Mouse (Mus musculus) ES-Bruce4 (cell line): ENCODE measurements around the gene Spef1.

ENCODE experiments used
- CTCF ChIP-seq: IDR thresholded peaks from one replicate; pipeline ENCODE4 v1.8.1; 2011; ENCODE audit warnings: low read depth, low read length
- EP300 ChIP-seq: IDR thresholded peaks from 2 replicates; pipeline ENCODE4 v1.6.1; 2011; ENCODE audit warnings: low read depth, low read length; ENCODE audit not compliant: insufficient read depth
- POLR2A ChIP-seq: IDR thresholded peaks from one replicate; pipeline ENCODE4 v1.8.1; 2011; ENCODE audit warnings: low read length; ENCODE audit not compliant: insufficient read depth

- TF ChIP-seq CTCF = no peak
- no peak for TF ChIP-seq EP300
- TF ChIP-seq POLR2A = no peak
Measured at GRCm38 (mm10) chr2:131189521-131190309, 2.6 kb upstream of the Spef1 start.
